Mouse (Mus musculus): ENCODE results near the gene Serpina3f. TPM values are rescaled to one million over a fixed set of nuclear protein-coding genes. Genes with fewer than 3 reads are reported as not detected.

The Serpina3f gene
- total and polyA plus RNA-seq, 3 experiments: 0.35 to 0.51 TPM; not detected in 1

DNA sequence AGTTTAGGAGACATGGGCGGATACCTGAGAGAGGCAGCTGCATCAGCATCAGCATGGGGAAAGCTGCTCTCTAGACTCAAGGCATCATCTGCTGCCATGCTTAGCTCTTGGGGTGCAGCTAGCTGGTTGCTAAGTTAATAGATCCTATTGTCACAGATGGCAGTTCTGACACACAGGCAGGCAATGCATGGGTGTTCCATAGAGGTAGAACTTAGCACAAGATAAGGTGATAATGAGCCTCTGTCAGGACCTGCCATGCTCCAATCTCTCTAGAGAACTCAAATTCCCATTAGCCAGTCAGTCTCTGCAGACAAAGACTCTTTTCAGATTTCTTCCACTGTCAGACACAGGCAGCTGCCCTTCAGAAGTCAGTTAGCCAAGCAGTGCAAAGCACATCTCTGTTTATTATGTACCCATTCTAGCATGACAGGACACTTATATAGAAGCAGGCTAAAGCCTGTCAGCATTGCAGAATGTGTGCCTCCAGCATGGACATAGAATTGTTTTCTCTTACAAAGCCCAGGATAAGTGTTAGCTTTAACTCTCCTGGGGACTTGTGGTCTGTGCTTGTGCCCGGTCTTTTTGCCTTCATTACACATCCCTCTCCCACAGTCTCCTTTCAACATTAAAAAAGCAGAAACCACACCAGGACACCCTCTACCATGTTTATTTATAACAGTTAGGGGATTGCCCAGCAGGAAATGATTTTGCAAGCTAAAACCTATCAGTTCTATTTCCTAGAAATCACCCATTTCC lies 477 bp upstream of the Serpina3f start:
- H3K27ac ChIP-seq (ENCODE audit: insufficient read depth, low read depth): no peak overlapping the region
- H3K36me3 ChIP-seq (replicated peaks in 1 of 2; ENCODE audit: control insufficient read depth in 1 of 2, insufficient read depth in 1 of 2, low read length in 1 of 2): no peaks in the 10 kb centered on the region
- dilution Hi-C loops (cut with MboI; ENCODE audit: extremely low pct_ligation_motif_present, extremely low pct_unique_long_range_greater_than_20kb, low sequenced_read_pairs): no loop called here
- H3K9me3 ChIP-seq (replicated peaks; ENCODE audit: low read length): no peaks in the 10 kb centered on the region
- no peaks in the 10 kb centered on the region for H3K79me2 ChIP-seq (replicated peaks; ENCODE audit: control insufficient read depth, extremely low read depth, insufficient read depth, poor library complexity, severe bottlenecking)
- in situ Hi-C loops (cut with MboI; ENCODE audit: low pct_ligation_motif_present, low pct_unique_long_range_greater_than_20kb, low sequenced_read_pairs): no loop called here
- TF ChIP-seq ZKSCAN1 (IDR thresholded peaks at IDR 0.05; ENCODE audit: borderline replicate concordance, low read depth, low read length): no peak
- peak; percentile 20; the same call in 1 of the 2 replicates for TF ChIP-seq ETS1 (conservative IDR thresholded peaks at IDR 0.05; ENCODE audit: low read depth, low read length)
- TF ChIP-seq GABPA (IDR thresholded peaks at IDR 0.05; ENCODE audit: insufficient replicate concordance, low read depth, low read length): no peak
- TF ChIP-seq MEF2A (IDR thresholded peaks at IDR 0.05; ENCODE audit: borderline replicate concordance, low read depth, low read length): no peak; the same call in 1 of the 2 replicates
- TF ChIP-seq EP300 (IDR thresholded peaks at IDR 0.05; ENCODE audit: low read length): 0 out of 2 replicates have a peak, but pooled peaks have one; percentile 18
- no peak for TF ChIP-seq IRF4 (IDR thresholded peaks at IDR 0.05; ENCODE audit: low read depth, low read length)
- no peak for TF ChIP-seq ELF1 (IDR thresholded peaks at IDR 0.05; ENCODE audit: low read depth, low read length)
- TF ChIP-seq USF2 (conservative IDR thresholded peaks at IDR 0.05; ENCODE audit: low read depth, low read length): no peak
- no peak for TF ChIP-seq RCOR1 (conservative IDR thresholded peaks at IDR 0.05; ENCODE audit: low read depth, low read length)
- no peak for TF ChIP-seq RAD21 (IDR thresholded peaks at IDR 0.05; ENCODE audit: low read depth, low read length)
- peaks cover 8 to 26% of the 10 kb centered on the region in 2 experiments for H3K4me1 ChIP-seq (ENCODE audit: control insufficient read depth in 1 of 2, insufficient read depth in 2 of 2)
- H3K9ac ChIP-seq (ENCODE audit: insufficient read depth, low read depth): no peak overlapping the region
- H3K27me3 ChIP-seq (replicated peaks): no peaks in the 10 kb centered on the region
- DNase-seq (ENCODE audit: extremely low read depth): no peak
- no peak overlapping the region for H3K4me3 ChIP-seq (replicated peaks in 1 of 3; ENCODE audit: low read depth in 2 of 3, low read length in 2 of 3, poor library complexity in 1 of 3)
- H3K4me2 ChIP-seq (ENCODE audit: insufficient read depth, low read depth, poor library complexity, severe bottlenecking): peak overlapping the region; percentile 50

DNA sequence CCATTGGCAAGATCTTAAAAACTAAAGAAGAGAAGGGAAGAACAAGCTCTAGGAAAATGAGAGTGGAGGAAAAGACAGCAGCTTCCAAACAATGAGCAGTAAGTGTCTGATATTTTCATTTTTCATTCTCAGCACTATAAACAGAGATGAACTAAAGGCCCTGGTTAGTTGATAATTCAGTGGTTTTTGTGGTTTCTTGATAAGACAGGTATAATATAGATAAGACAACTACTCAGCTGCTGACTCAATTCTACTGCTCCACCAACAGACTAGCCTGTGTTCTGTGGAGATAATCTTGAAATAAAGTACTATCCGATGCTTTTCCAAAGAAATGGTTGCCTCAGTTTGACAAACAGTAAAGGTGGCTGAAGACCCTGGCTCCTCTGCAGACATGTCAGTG lies 905 bp downstream of the Serpina3f start:
- Histone ChIP-seq H3K4me2 (ENCODE audit: insufficient read depth, low read depth, poor library complexity, severe bottlenecking) (no peak overlapping the region), H3K27me3 (replicated peaks) (no peaks in the 10 kb centered on the region), H3K4me3 (replicated peaks in 1 of 3; ENCODE audit: low read depth in 2 of 3, low read length in 2 of 3, poor library complexity in 1 of 3) (no peak overlapping the region), H3K9me3 (replicated peaks; ENCODE audit: low read length) (no peaks in the 10 kb centered on the region), H3K27ac (ENCODE audit: insufficient read depth, low read depth) (no peak overlapping the region), H3K4me1 (ENCODE audit: control insufficient read depth in 1 of 2, insufficient read depth in 2 of 2) (peaks cover 8 to 26% of the 10 kb centered on the region in 2 experiments), H3K36me3 (replicated peaks in 1 of 2; ENCODE audit: control insufficient read depth in 1 of 2, insufficient read depth in 1 of 2, low read length in 1 of 2) (no peaks in the 10 kb centered on the region), H3K9ac (ENCODE audit: insufficient read depth, low read depth) (no peak overlapping the region), H3K79me2 (replicated peaks; ENCODE audit: control insufficient read depth, extremely low read depth, insufficient read depth, poor library complexity, severe bottlenecking) (no peaks in the 10 kb centered on the region)
- in situ Hi-C loops (cut with MboI; ENCODE audit: low pct_ligation_motif_present, low pct_unique_long_range_greater_than_20kb, low sequenced_read_pairs): no loop called here
- TF ChIP-seq SIN3A (IDR thresholded peaks at IDR 0.05; ENCODE audit: low read length) (no peak), NELFE (IDR thresholded peaks at IDR 0.05; ENCODE audit: low read depth, low read length) (no peak), MAX (IDR thresholded peaks at IDR 0.05; ENCODE audit: low read length) (no peak), EP300 (IDR thresholded peaks at IDR 0.05; ENCODE audit: low read length) (no peak), ZNF384 (IDR thresholded peaks at IDR 0.05; ENCODE audit: low read depth, low read length) (no peak), ZC3H11A (IDR thresholded peaks at IDR 0.05; ENCODE audit: low read depth, low read length) (no peak), NRF1 (IDR thresholded peaks at IDR 0.05; ENCODE audit: low read depth, low read length) (no peak), MXI1 (IDR thresholded peaks at IDR 0.05; ENCODE audit: low read depth, low read length) (no peak), E2F4 (IDR thresholded peaks at IDR 0.05; ENCODE audit: insufficient replicate concordance, low read depth, low read length) (no peak), USF1 (IDR thresholded peaks at IDR 0.05; ENCODE audit: low read depth, low read length) (no peak), UBTF (IDR thresholded peaks at IDR 0.05; ENCODE audit: low read depth, low read length) (no peak), POLR2AphosphoS2 (IDR thresholded peaks at IDR 0.05; ENCODE audit: low read depth, low read length) (no peak), IRF4 (IDR thresholded peaks at IDR 0.05; ENCODE audit: low read depth, low read length) (no peak), CTCF (conservative IDR thresholded peaks at IDR 0.05 in 1 of 2, IDR thresholded peaks at IDR 0.05 in 1 of 2; ENCODE audit: low read depth in 2 of 2, low read length in 2 of 2) (no peak)
- DNase-seq (ENCODE audit: extremely low read depth): no peak
- dilution Hi-C loops (cut with MboI; ENCODE audit: extremely low pct_ligation_motif_present, extremely low pct_unique_long_range_greater_than_20kb, low sequenced_read_pairs): no loop called here

All from CH12.LX (cell line).